Mouse (Mus musculus): ENCODE results near the gene Pgm5. TPM values are rescaled to one million over a fixed set of nuclear protein-coding genes. Genes with fewer than 3 reads are reported as not detected.

The Pgm5 gene
- polyA plus RNA-seq, 1 experiment from 2014 or later, result 4.8 TPM

DNA sequence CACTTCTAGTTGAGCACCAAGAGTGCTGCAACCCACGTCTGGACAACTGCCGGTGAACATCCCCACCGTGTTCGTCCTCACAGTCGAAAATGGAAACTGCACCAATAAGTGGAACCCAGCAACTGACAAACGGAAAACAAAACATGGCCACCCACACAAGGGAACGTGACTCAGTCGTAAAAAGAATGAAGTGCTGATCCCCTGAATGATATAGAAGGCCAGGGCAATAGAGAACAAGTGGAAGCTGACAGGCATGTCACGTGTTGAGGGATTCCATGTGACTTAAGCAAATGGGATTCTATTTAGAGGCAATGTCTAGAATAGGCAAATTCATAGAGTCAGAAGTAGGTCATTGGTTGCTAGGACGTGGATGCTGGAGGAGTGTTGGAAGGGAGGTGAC is 137.3 kb downstream of the Pgm5 start:
- no peak for ATAC-seq
- Histone ChIP-seq H3K36me3 (ENCODE audit: control insufficient read depth, insufficient read depth, low read length) (no peaks in the 10 kb centered on the region), H3K4me3 (ENCODE audit: low read length) (no peak overlapping the region), H3K9me3 (ENCODE audit: control insufficient read depth, low read length) (no peaks in the 10 kb centered on the region), H3K4me1 (ENCODE audit: control insufficient read depth, insufficient read depth, low read length) (no peaks in the 10 kb centered on the region), H3K9ac (ENCODE audit: low read depth, low read length) (no peak overlapping the region), H3K27ac (ENCODE audit: low read length) (no peak overlapping the region), H3K27me3 (replicated peaks; ENCODE audit: control insufficient read depth, insufficient read depth, low read length) (no peaks in the 10 kb centered on the region), H3K4me2 (ENCODE audit: low read depth, low read length) (no peak overlapping the region)
- 82% methylated on average over 10 of the region's 10 CpGs for WGBS

DNA sequence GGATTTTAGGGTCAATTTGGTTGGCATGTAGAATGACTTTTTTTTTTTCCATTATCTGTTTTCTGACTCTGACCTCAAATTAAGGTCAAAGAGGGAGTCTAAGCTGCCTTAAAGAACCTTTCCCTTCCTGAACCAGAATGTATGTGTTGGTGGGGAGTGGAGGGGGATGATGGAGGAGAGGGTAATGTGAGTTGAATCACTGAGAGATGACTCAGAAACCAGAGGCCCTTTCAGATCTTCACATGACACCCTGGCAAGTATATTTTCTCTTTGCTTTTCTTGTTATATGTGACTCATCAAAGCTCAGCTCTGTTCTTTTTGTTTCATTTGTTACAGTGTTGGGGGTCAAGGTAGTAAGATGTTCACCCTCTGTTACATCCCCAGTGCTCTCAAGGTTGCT is 141.2 kb downstream of the Pgm5 start:
- Histone ChIP-seq H3K27ac (ENCODE audit: low read length) (no peak overlapping the region), H3K4me3 (ENCODE audit: low read length) (no peak overlapping the region), H3K4me2 (ENCODE audit: low read depth, low read length) (no peak overlapping the region), H3K9me3 (ENCODE audit: control insufficient read depth, low read length) (no peaks in the 10 kb centered on the region), H3K4me1 (ENCODE audit: control insufficient read depth, insufficient read depth, low read length) (no peaks in the 10 kb centered on the region), H3K36me3 (ENCODE audit: control insufficient read depth, insufficient read depth, low read length) (no peaks in the 10 kb centered on the region), H3K27me3 (replicated peaks; ENCODE audit: control insufficient read depth, insufficient read depth, low read length) (no peaks in the 10 kb centered on the region), H3K9ac (ENCODE audit: low read depth, low read length) (no peak overlapping the region)
- ATAC-seq, result no peak

DNA sequence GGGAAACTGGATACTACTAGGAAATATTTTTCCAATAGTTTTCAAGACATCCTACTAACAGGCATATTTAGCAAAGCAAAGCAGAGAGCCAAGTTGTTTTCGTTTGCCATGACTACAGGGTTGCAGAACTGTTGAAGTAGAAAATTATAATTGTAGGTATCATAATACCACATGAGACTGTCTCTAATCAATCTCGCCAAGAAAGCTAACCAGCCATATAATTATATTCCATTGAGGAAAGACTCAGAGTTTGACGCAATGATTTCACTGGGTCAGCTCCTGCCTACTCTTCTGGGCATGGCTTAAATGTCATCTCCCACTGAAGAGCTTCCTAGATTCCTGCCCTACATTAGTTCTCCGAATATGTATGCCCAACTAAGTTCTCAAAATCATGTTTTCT is 142.2 kb downstream of the Pgm5 start:
- no peak overlapping the region for H3K9ac ChIP-seq (ENCODE audit: low read depth, low read length)
- WGBS, result 88% methylated on average over 4 of the region's 4 CpGs
- no peak for ATAC-seq
- no peaks in the 10 kb centered on the region for H3K36me3 ChIP-seq (ENCODE audit: control insufficient read depth, insufficient read depth, low read length)
- no peak overlapping the region for H3K4me2 ChIP-seq (ENCODE audit: low read depth, low read length)
- no peaks in the 10 kb centered on the region for H3K4me1 ChIP-seq (ENCODE audit: control insufficient read depth, insufficient read depth, low read length)
- no peaks in the 10 kb centered on the region for H3K27me3 ChIP-seq (replicated peaks; ENCODE audit: control insufficient read depth, insufficient read depth, low read length)
- no peaks in the 10 kb centered on the region for H3K9me3 ChIP-seq (ENCODE audit: control insufficient read depth, low read length)
- no peak overlapping the region for H3K27ac ChIP-seq (ENCODE audit: low read length)
- no peak overlapping the region for H3K4me3 ChIP-seq (ENCODE audit: low read length)

DNA sequence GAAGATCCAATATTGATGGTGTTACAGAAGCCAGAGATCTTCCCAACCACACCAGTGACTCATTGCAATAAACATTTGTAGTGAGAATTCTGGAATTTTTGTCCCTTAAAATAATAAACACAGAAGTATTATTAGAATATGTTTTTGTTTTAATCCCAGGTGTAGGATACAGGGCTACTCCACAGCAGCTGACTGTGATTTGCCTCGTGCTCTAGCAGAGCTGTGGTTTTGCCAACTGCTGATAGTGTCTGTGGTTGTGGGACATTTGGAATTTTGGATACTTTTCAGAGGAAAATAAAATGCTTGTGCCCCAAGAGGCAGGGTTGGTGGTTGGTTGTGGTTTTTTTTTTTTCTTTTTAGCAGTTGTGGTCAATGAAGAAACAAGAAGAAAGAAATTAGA is 143.6 kb downstream of the Pgm5 start:
- Histone ChIP-seq H3K4me1 (ENCODE audit: control insufficient read depth, insufficient read depth, low read length) (no peaks in the 10 kb centered on the region), H3K27me3 (replicated peaks; ENCODE audit: control insufficient read depth, insufficient read depth, low read length) (no peaks in the 10 kb centered on the region), H3K4me3 (ENCODE audit: low read length) (no peak overlapping the region), H3K9ac (ENCODE audit: low read depth, low read length) (no peak overlapping the region), H3K9me3 (ENCODE audit: control insufficient read depth, low read length) (no peaks in the 10 kb centered on the region), H3K27ac (ENCODE audit: low read length) (no peak overlapping the region), H3K4me2 (ENCODE audit: low read depth, low read length) (no peak overlapping the region), H3K36me3 (ENCODE audit: control insufficient read depth, insufficient read depth, low read length) (no peaks in the 10 kb centered on the region)
- ATAC-seq, result no peak
- 68% methylated on average over 1 of the region's 1 CpGs for WGBS

DNA sequence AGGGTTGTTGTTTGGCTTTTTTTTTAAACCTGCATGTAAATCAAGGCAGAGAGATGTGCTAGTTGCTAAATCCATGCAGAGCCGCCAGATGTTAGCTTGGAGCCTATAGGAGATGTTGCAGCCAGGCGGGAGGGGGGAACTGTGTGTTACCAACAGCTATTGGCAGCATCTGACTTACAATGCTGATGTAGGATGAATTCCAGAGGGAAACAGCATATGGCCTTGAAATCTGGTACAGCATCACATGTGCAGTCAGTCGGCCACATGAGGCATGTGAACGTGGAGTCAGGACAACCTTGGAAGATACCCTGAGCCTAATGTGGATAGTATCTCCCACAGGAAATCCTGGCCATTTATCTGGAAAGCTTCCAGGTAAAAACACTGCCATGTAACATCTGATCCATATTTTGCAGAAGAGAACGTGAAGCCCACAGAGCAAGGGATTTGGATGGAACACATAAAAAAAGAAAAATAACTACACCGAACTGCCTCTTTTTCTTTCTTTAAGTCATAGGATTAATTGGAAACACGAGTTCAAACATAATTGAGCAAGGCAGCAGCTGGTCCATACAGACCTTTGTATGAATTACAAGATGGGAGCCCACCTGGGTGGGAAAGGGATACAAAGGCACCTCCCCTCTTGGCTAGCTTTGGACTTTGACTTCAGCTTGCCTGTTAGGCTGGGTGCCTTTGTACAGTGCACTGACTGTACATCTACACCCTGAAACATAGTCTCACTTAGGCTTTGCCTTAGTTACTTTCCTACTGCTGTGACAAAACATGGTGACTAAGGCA is 145.2 kb downstream of the Pgm5 start:
- no peaks in the 10 kb centered on the region for H3K36me3 ChIP-seq (ENCODE audit: control insufficient read depth, insufficient read depth, low read length)
- 78% methylated on average over 7 of the region's 7 CpGs for WGBS
- no peak overlapping the region for H3K4me2 ChIP-seq (ENCODE audit: low read depth, low read length)
- no peaks in the 10 kb centered on the region for H3K27me3 ChIP-seq (replicated peaks; ENCODE audit: control insufficient read depth, insufficient read depth, low read length)
- ATAC-seq, result no peak
- no peaks in the 10 kb centered on the region for H3K9me3 ChIP-seq (ENCODE audit: control insufficient read depth, low read length)
- H3K4me3 ChIP-seq (ENCODE audit: low read length), result no peak overlapping the region
- H3K27ac ChIP-seq (ENCODE audit: low read length), result no peak overlapping the region; the same call in 1 of the 2 replicates
- H3K9ac ChIP-seq (ENCODE audit: low read depth, low read length), result no peak overlapping the region
- H3K4me1 ChIP-seq (ENCODE audit: control insufficient read depth, insufficient read depth, low read length), result no peaks in the 10 kb centered on the region

DNA sequence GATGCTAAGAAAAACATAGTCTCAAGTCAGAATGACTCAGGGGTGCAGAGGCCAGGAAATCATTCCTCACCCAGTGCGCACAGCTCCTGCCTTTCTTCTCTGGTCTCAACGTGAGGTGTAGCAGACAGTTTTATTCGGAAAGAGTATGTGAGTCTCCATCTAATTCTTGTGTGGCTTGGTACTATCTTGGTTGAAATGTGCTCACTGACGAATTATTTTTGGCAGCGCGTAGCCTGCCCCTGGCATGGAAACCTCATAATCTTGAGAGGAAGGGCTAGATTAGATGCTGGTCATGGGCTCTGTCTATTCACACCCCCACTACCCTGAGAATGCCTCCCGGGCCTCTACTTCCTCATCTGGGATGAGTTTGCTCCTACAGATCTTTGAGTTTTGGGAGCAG is 153.6 kb downstream of the Pgm5 start:
- no peak overlapping the region for H3K4me3 ChIP-seq (ENCODE audit: low read length)
- H3K9ac ChIP-seq (ENCODE audit: low read depth, low read length), result no peak overlapping the region
- H3K36me3 ChIP-seq (ENCODE audit: control insufficient read depth, insufficient read depth, low read length), result no peaks in the 10 kb centered on the region
- no peak overlapping the region for H3K4me2 ChIP-seq (ENCODE audit: low read depth, low read length)
- H3K27ac ChIP-seq (ENCODE audit: low read length), result no peak overlapping the region
- peaks cover 20% of the 10 kb centered on the region; the same call in 1 of the 2 replicates for H3K4me1 ChIP-seq (ENCODE audit: control insufficient read depth, insufficient read depth, low read length)
- H3K9me3 ChIP-seq (ENCODE audit: control insufficient read depth, low read length), result no peaks in the 10 kb centered on the region
- no peaks in the 10 kb centered on the region for H3K27me3 ChIP-seq (replicated peaks; ENCODE audit: control insufficient read depth, insufficient read depth, low read length)
- ATAC-seq, result no peak
- 82% methylated on average over 7 of the region's 7 CpGs for WGBS

DNA sequence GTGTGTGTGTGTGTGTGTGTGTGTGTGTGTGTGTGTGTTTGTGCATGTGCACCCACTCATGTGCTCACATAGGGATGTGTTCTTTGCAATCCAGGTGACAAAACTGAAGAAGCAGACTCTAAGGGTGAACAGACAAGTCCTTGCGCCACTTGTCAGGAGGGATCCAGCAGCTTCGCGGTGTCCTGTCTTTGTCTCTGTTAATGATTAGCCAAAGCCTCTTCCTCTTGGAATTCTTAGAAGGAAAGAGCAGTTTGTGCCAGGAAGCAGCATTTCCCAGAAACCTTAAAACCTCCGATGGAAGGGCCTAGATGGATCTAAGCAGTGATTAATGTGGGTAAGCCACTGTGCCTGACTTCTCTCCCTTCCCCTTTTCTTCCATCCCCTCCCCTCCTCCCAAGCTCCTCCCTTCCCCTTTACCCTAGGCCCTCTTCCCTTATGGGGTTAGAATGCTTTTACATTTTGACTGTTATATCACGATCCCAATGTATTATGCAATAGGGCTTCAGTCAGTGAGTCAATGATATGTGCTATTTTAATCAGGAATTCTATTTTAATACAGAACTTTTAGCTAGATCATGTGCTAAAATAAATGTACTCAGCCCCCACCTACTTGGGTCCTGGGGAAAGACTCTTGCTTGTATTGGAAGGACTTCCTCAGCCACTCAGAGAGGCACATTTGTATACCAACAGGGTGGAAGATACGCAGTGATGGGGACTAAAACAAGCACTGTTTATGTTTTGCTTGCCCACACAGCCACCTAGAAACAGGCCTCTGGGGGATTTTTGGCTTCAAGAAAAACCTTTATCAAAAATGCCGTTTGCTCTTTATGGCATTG is 154.4 kb downstream of the Pgm5 start:
- Histone ChIP-seq H3K4me2 (ENCODE audit: low read depth, low read length) (no peak overlapping the region), H3K9me3 (ENCODE audit: control insufficient read depth, low read length) (no peaks in the 10 kb centered on the region)
- ATAC-seq, result peak; percentile 66

GRCm38 (mm10) chr19:24705395-24705794 is 156.3 kb downstream of the Pgm5 start:
- WGBS, result 60% methylated on average over 1 of the region's 1 CpGs
- Histone ChIP-seq H3K4me3 (ENCODE audit: low read length) (no peak overlapping the region), H3K27me3 (replicated peaks; ENCODE audit: control insufficient read depth, insufficient read depth, low read length) (no peaks in the 10 kb centered on the region), H3K36me3 (ENCODE audit: control insufficient read depth, insufficient read depth, low read length) (no peaks in the 10 kb centered on the region), H3K9me3 (ENCODE audit: control insufficient read depth, low read length) (no peaks in the 10 kb centered on the region), H3K27ac (ENCODE audit: low read length) (no peak overlapping the region), H3K9ac (ENCODE audit: low read depth, low read length) (no peak overlapping the region), H3K4me1 (ENCODE audit: control insufficient read depth, insufficient read depth, low read length) (peaks cover 20% of the 10 kb centered on the region; the same call in 1 of the 2 replicates), H3K4me2 (ENCODE audit: low read depth, low read length) (no peak overlapping the region)
- no peak; the same call in 1 of the 2 replicates for ATAC-seq

More for the DNA sequence above, 154.4 kb downstream of the Pgm5 start:
- no peaks in the 10 kb centered on the region for H3K36me3 ChIP-seq (ENCODE audit: control insufficient read depth, insufficient read depth, low read length)
- H3K4me1 ChIP-seq (ENCODE audit: control insufficient read depth, insufficient read depth, low read length), result peaks cover 20% of the 10 kb centered on the region; the same call in 1 of the 2 replicates
- H3K4me3 ChIP-seq (ENCODE audit: low read length), result no peak overlapping the region
- no peak overlapping the region for H3K27ac ChIP-seq (ENCODE audit: low read length)
- no peak overlapping the region for H3K9ac ChIP-seq (ENCODE audit: low read depth, low read length)
- H3K27me3 ChIP-seq (replicated peaks; ENCODE audit: control insufficient read depth, insufficient read depth, low read length), result no peaks in the 10 kb centered on the region
- 61% methylated on average over 7 of the region's 7 CpGs for WGBS

DNA sequence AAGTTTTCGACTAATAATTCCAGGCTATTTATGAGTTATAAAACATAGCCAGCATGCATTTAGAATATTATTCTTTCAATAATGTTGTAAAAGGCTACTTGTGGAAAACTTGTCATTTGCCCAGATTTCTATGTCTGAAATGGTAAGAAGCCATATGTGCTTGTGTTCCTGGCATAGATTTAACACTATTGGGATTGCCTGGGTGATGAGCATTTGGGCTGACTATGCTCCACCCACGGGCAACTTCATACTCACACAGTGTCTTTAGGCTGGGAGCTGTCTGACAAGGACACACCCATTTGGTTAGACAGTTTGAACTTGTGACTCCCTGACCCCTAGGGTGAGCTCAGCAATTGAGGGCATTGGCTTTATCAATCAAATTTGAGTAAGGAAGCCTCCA is 157.3 kb downstream of the Pgm5 start:
- WGBS, result 71% methylated on average over 2 of the region's 2 CpGs

More for the DNA sequence above, 157.3 kb downstream of the Pgm5 start:
- no peak for ATAC-seq
- Histone ChIP-seq H3K9me3 (ENCODE audit: control insufficient read depth, low read length) (no peaks in the 10 kb centered on the region), H3K27me3 (replicated peaks; ENCODE audit: control insufficient read depth, insufficient read depth, low read length) (no peaks in the 10 kb centered on the region), H3K27ac (ENCODE audit: low read length) (no peak overlapping the region), H3K4me3 (ENCODE audit: low read length) (no peak overlapping the region), H3K9ac (ENCODE audit: low read depth, low read length) (no peak overlapping the region), H3K4me1 (ENCODE audit: control insufficient read depth, insufficient read depth, low read length) (peaks cover 20% of the 10 kb centered on the region; the same call in 1 of the 2 replicates), H3K4me2 (ENCODE audit: low read depth, low read length) (no peak overlapping the region), H3K36me3 (ENCODE audit: control insufficient read depth, insufficient read depth, low read length) (no peaks in the 10 kb centered on the region)
